In the genomic region with DNA sequence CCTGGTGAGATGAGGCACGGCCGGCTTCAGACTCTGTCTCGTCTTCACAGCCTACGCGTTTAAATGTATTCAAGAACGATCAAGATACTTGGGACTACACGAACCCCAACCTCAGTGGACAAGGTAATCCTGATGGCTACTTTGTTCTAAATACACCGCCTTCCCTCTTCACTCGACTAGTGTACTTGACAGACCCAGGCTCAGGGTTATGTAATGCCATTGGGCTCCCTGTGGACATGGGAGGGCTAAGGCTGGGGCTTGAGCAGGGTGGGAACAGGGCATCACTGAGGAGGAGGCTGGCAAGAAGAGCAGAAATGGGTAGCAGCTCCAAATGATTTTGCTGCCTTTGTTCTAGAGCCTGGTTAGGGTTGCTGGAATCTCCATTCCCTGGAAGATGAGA, we compare ENCODE assay signal across 19 mouse cellular contexts. TPM values are rescaled to one million over a fixed set of nuclear protein-coding genes. Genes with fewer than 3 reads are reported as not detected.
DNase-seq lines count a peak whose midpoint lies in the region; ATAC-seq and TF ChIP-seq lines count a peak whose summit lies in the region.
"Had no signal": no experiment of that assay in that cellular context is flagged by ENCODE, and none has a peak within 500 bp of the region (broad histone marks: within the 10 kb centered on the region; RNA-seq: fewer than 3 reads in every experiment).

No protein-coding gene starts in this region.

- no peaks in the 10 kb centered on the region for H3K27me3 ChIP-seq in forebrain, embryonic 10.5 days (ENCODE audit: poor library complexity, severe bottlenecking)
- H3K27me3 ChIP-seq in forebrain, embryonic 13.5 days: no peaks in the 10 kb centered on the region
- H3K27me3 ChIP-seq in CH12.LX (replicated peaks): no peaks in the 10 kb centered on the region
- H3K27me3 ChIP-seq: embryonic facial prominence, embryonic 15.5 days; limb, embryonic 12.5 days; neural tube, embryonic 12.5 days had no signal

- peaks cover 78% of the 10 kb centered on the region for H3K79me2 ChIP-seq in CH12.LX (replicated peaks; ENCODE audit: control insufficient read depth, extremely low read depth, insufficient read depth, poor library complexity, severe bottlenecking)

- no peak for DNase-seq in forebrain, embryonic 10.5 days (ENCODE audit: extremely low spot score, low spot score)
- no peak for DNase-seq in layer of hippocampus, adult 2 months (ENCODE audit: low spot score in 2 of 2)
- DNase-seq in layer of hippocampus, postnatal 14 days (ENCODE audit: low spot score in 2 of 2): no peak
- no peak for DNase-seq in CH12.LX (ENCODE audit: extremely low read depth)
- peak; percentile 8 for DNase-seq in induced T-regulatory cell, adult 2 months (ENCODE audit: low read depth)
- no peak for DNase-seq in B cell, adult 2 months
- DNase-seq in kidney, postnatal 4 days: no peak
- DNase-seq: gastrocnemius, postnatal 10 days; kidney, postnatal 25 days; layer of hippocampus, postnatal 36 days; lung, postnatal 10 days; spleen, adult 18-20 months; thymus, postnatal 4 days had no signal

- ATAC-seq in forebrain, embryonic 13.5 days: no peak
- ATAC-seq: forebrain, embryonic 16.5 days; inflammation-experienced regulatory T-cells, adult 6 months had no signal

- TF ChIP-seq CTCF in layer of hippocampus, adult 2 months (conservative IDR thresholded peaks at IDR 0.05): no peak
- no peak for TF ChIP-seq CTCF in CH12.LX (conservative IDR thresholded peaks at IDR 0.05 in 1 of 2, IDR thresholded peaks at IDR 0.05 in 1 of 2; ENCODE audit: low read depth in 2 of 2, low read length in 2 of 2)

- WGBS in forebrain, embryonic 10.5 days: 95% methylated on average over 9 of the region's 9 CpGs
- WGBS in forebrain, embryonic 13.5 days: 86% methylated on average over 9 of the region's 9 CpGs

- TF ChIP-seq RAD21 in CH12.LX (IDR thresholded peaks at IDR 0.05; ENCODE audit: low read depth, low read length): no peak

- TF ChIP-seq POLR2A in CH12.LX (IDR thresholded peaks at IDR 0.05; ENCODE audit: low read depth, low read length): no peak

- no peak overlapping the region for H3K9ac ChIP-seq in forebrain, embryonic 13.5 days
- H3K9ac ChIP-seq in CH12.LX (ENCODE audit: insufficient read depth, low read depth): no peak overlapping the region
- H3K9ac ChIP-seq: embryonic facial prominence, embryonic 15.5 days; limb, embryonic 12.5 days had no signal

- dilution Hi-C loops in CH12.LX (cut with MboI; ENCODE audit: extremely low pct_ligation_motif_present, extremely low pct_unique_long_range_greater_than_20kb, low sequenced_read_pairs): no loop called here

- no peak for TF ChIP-seq EP300 in CH12.LX (IDR thresholded peaks at IDR 0.05; ENCODE audit: low read length)

- no peak overlapping the region for H3K4me2 ChIP-seq in forebrain, embryonic 13.5 days
- H3K4me2 ChIP-seq in CH12.LX (ENCODE audit: insufficient read depth, low read depth, poor library complexity, severe bottlenecking): no peak overlapping the region
- H3K4me2 ChIP-seq: embryonic facial prominence, embryonic 15.5 days; limb, embryonic 12.5 days; neural tube, embryonic 12.5 days had no signal

- H3K27ac ChIP-seq in forebrain, embryonic 10.5 days: no peak overlapping the region
- no peak overlapping the region for H3K27ac ChIP-seq in forebrain, embryonic 13.5 days
- peak overlapping the region; percentile 58; the same call in 1 of the 2 replicates for H3K27ac ChIP-seq in layer of hippocampus, adult 2 months
- H3K27ac ChIP-seq in CH12.LX (ENCODE audit: insufficient read depth, low read depth): peak overlapping the region; percentile 37; the same call in 1 of the 2 replicates
- H3K27ac ChIP-seq: limb, embryonic 12.5 days; neural tube, embryonic 12.5 days had no signal

- H3K4me1 ChIP-seq in forebrain, embryonic 10.5 days: peaks cover 81% of the 10 kb centered on the region
- H3K4me1 ChIP-seq in forebrain, embryonic 13.5 days: peaks cover 70% of the 10 kb centered on the region
- peaks cover 22 to 76% of the 10 kb centered on the region in 2 experiments for H3K4me1 ChIP-seq in CH12.LX (ENCODE audit: control insufficient read depth in 1 of 2, insufficient read depth in 2 of 2)

- H3K36me3 ChIP-seq in forebrain, embryonic 10.5 days (replicated peaks): peaks cover 86% of the 10 kb centered on the region
- H3K36me3 ChIP-seq in forebrain, embryonic 13.5 days (ENCODE audit: poor library complexity, severe bottlenecking): peaks cover 79% of the 10 kb centered on the region
- H3K36me3 ChIP-seq in CH12.LX (replicated peaks in 1 of 2; ENCODE audit: control insufficient read depth in 1 of 2, insufficient read depth in 1 of 2, low read length in 1 of 2): peaks cover 77 to 82% of the 10 kb centered on the region in 2 experiments

- no peaks in the 10 kb centered on the region for H3K9me3 ChIP-seq in forebrain, embryonic 10.5 days
- no peaks in the 10 kb centered on the region for H3K9me3 ChIP-seq in forebrain, embryonic 13.5 days (replicated peaks)
- no peaks in the 10 kb centered on the region for H3K9me3 ChIP-seq in CH12.LX (replicated peaks; ENCODE audit: low read length)
- H3K9me3 ChIP-seq: embryonic facial prominence, embryonic 15.5 days; limb, embryonic 12.5 days; neural tube, embryonic 12.5 days had no signal

- 0 out of 2 replicates have a peak overlapping the region, but pooled peaks have one; percentile 1 for H3K4me3 ChIP-seq in forebrain, embryonic 10.5 days
- H3K4me3 ChIP-seq in forebrain, embryonic 13.5 days: no peak overlapping the region
- H3K4me3 ChIP-seq in layer of hippocampus, adult 2 months: no peak overlapping the region
- H3K4me3 ChIP-seq in CH12.LX (replicated peaks in 1 of 3; ENCODE audit: low read depth in 2 of 3, low read length in 2 of 3, poor library complexity in 1 of 3): no peak overlapping the region
- H3K4me3 ChIP-seq: embryonic facial prominence, embryonic 15.5 days; limb, embryonic 12.5 days; neural tube, embryonic 12.5 days had no signal

- in situ Hi-C loops in CH12.LX (cut with MboI; ENCODE audit: low pct_ligation_motif_present, low pct_unique_long_range_greater_than_20kb, low sequenced_read_pairs): no loop called here

TF ChIP-seq in CH12.LX, 34 proteins besides CTCF, POLR2A, EP300 and RAD21:
- TF ChIP-seq TBP (conservative IDR thresholded peaks at IDR 0.05; ENCODE audit: low read depth, low read length): no peak
- peak; percentile 39; the same call in 1 of the 2 replicates for TF ChIP-seq POLR2AphosphoS2 (IDR thresholded peaks at IDR 0.05; ENCODE audit: low read depth, low read length)
TF ChIP-seq in CH12.LX: peak in this region for 1.

RNA-seq across cellular contexts. Expression of gene Hnrnpl, which starts 6.9 kb away (rescaled TPM):
- 325 and 336 TPM in 2 replicates for polyA plus RNA-seq in forebrain, embryonic 10.5 days (2016; fragmentation: Nextera tagmentation; extraction: Ambion mirVana)
- 264 and 282 TPM in 2 replicates for polyA plus RNA-seq in forebrain, embryonic 13.5 days (2015; fragmentation: Nextera tagmentation; extraction: Ambion mirVana)
- 100 to 1,000 TPM; 410 to 476 TPM for total RNA-seq in layer of hippocampus, adult 2 months (2021)
- total RNA-seq in layer of hippocampus, postnatal 14 days (2021): 100 to 1,000 TPM; 379 to 416 TPM
- 296 and 342 TPM in 2 replicates for total RNA-seq in CH12.LX (2012; rRNA removed)
- 365 and 371 TPM in 2 replicates for total RNA-seq in CH12.LX (2014; rRNA removed)
- 640 and 645 TPM in 2 replicates for polyA plus RNA-seq in CH12.LX (2012; ENCODE audit: insufficient read length, low read depth)

RNA-seq across cellular contexts. Expression of gene Ech1, which starts 9.8 kb away (rescaled TPM):
- 68.5 and 72.0 TPM in 2 replicates for polyA plus RNA-seq in forebrain, embryonic 10.5 days (2016; fragmentation: Nextera tagmentation; extraction: Ambion mirVana)
- 69.1 and 75.6 TPM in 2 replicates for polyA plus RNA-seq in forebrain, embryonic 13.5 days (2015; fragmentation: Nextera tagmentation; extraction: Ambion mirVana)
- 10 to 100 TPM; 66.4 to 68.8 TPM for total RNA-seq in layer of hippocampus, adult 2 months (2021)
- 10 to 100 TPM; 58.2 to 61.2 TPM for total RNA-seq in layer of hippocampus, postnatal 14 days (2021)
- total RNA-seq in CH12.LX (2012; rRNA removed) (103 and 124 TPM in 2 replicates), CH12.LX (2014; rRNA removed) (119 and 121 TPM in 2 replicates)
- polyA plus RNA-seq in CH12.LX (2012; ENCODE audit: insufficient read length, low read depth): 65.1 and 67.6 TPM in 2 replicates

RNA-seq across cellular contexts. Expression of gene Lgals4, which starts 18.4 kb away (rescaled TPM):
- 2.9 and 3.1 TPM in 2 replicates for polyA plus RNA-seq in forebrain, embryonic 10.5 days (2016; fragmentation: Nextera tagmentation; extraction: Ambion mirVana)
- polyA plus RNA-seq in forebrain, embryonic 13.5 days (2015; fragmentation: Nextera tagmentation; extraction: Ambion mirVana): 2.5 and 3.3 TPM in 2 replicates
- total RNA-seq in layer of hippocampus, adult 2 months (2021): 1 to 10 TPM; 4.4 to 6.8 TPM
- 1 to 10 TPM; 3.9 to 4.2 TPM for total RNA-seq in layer of hippocampus, postnatal 14 days (2021)
- total RNA-seq in CH12.LX (2012; rRNA removed) (3.9 and 7.0 TPM in 2 replicates), CH12.LX (2014; rRNA removed) (2.6 and 3.6 TPM in 2 replicates)
- polyA plus RNA-seq in CH12.LX (2012; ENCODE audit: insufficient read length, low read depth): 6.5 and 7.2 TPM in 2 replicates

RNA-seq across cellular contexts. Expression of gene Rinl, which starts 26.5 kb away (rescaled TPM):
- 3.4 and 3.8 TPM in 2 replicates for polyA plus RNA-seq in forebrain, embryonic 10.5 days (2016; fragmentation: Nextera tagmentation; extraction: Ambion mirVana)
- polyA plus RNA-seq in forebrain, embryonic 13.5 days (2015; fragmentation: Nextera tagmentation; extraction: Ambion mirVana): 1.7 and 2.0 TPM in 2 replicates
- 1 to 10 TPM; 2.6 to 4.5 TPM for total RNA-seq in layer of hippocampus, adult 2 months (2021)
- 1 to 10 TPM; 2.9 to 3.3 TPM for total RNA-seq in layer of hippocampus, postnatal 14 days (2021)
- total RNA-seq in CH12.LX (2012; rRNA removed): 60.9 and 65.5 TPM in 2 replicates
- 41.5 and 46.1 TPM in 2 replicates for total RNA-seq in CH12.LX (2014; rRNA removed)
- polyA plus RNA-seq in CH12.LX (2012; ENCODE audit: insufficient read length, low read depth): 60.6 and 61.8 TPM in 2 replicates

RNA-seq across cellular contexts. Expression of gene Nfkbib, which starts 47.9 kb away (rescaled TPM):
- polyA plus RNA-seq in forebrain, embryonic 10.5 days (2016; fragmentation: Nextera tagmentation; extraction: Ambion mirVana): 56.6 and 57.6 TPM in 2 replicates
- polyA plus RNA-seq in forebrain, embryonic 13.5 days (2015; fragmentation: Nextera tagmentation; extraction: Ambion mirVana): 51.0 and 52.9 TPM in 2 replicates
- total RNA-seq in layer of hippocampus, adult 2 months (2021): 10 to 100 TPM; 25.6 to 27.2 TPM
- total RNA-seq in layer of hippocampus, postnatal 14 days (2021): 10 to 100 TPM; 31.4 to 33.9 TPM
- 59.3 and 62.8 TPM in 2 replicates for total RNA-seq in CH12.LX (2012; rRNA removed)
- total RNA-seq in CH12.LX (2014; rRNA removed): 24.6 and 30.5 TPM in 2 replicates
- polyA plus RNA-seq in CH12.LX (2012; ENCODE audit: insufficient read length, low read depth): 97.5 and 101 TPM in 2 replicates

Comparison
In these comparisons a context has a peak if more than half of its experiments do, and no peak if none do; other contexts are left out.
1. H3K27ac ChIP-seq: peak in layer of hippocampus, adult 2 months (single experiment) and CH12.LX (single experiment); none in forebrain, embryonic 10.5 days (single experiment) and forebrain, embryonic 13.5 days (single experiment).